Mouse (Mus musculus): ENCODE results near the gene Pip.

- TF ChIP-seq CTCF (IDR thresholded peaks at IDR 0.05; ENCODE audit: borderline replicate concordance, insufficient read depth, low read length) (no peak), POLR2A (IDR thresholded peaks at IDR 0.05; ENCODE audit: low read depth, low read length) (no peak)
Observed at GRCm38 (mm10) chr6:41829516-41829915, 17.8 kb upstream of the Pip start.
